Mouse (Mus musculus) layer of hippocampus, adult 18-20 months (tissue): ENCODE results near the gene Thoc6. TPM values are rescaled to one million over a fixed set of nuclear protein-coding genes. Genes with fewer than 3 reads are reported as not detected.
A peak's percentile ranks its signal among the peaks of the same experiment; 100 is the strongest.

ENCODE experiments used
- DNase-seq, 2 experiments: peaks; one replicate each; pipeline ENCODE4 v3.0.0; 2022; ENCODE audit warnings: low spot score in 2 of 2
- total RNA-seq, 2 experiments: library from RNA; stranded (reverse); gene quantifications; 2 replicates each; pipeline ENCODE4 v1.2.3; 2021

The Thoc6 gene
- total RNA-seq, 2 experiments from 2014 or later, result 8.8 to 10.0 TPM

DNA sequence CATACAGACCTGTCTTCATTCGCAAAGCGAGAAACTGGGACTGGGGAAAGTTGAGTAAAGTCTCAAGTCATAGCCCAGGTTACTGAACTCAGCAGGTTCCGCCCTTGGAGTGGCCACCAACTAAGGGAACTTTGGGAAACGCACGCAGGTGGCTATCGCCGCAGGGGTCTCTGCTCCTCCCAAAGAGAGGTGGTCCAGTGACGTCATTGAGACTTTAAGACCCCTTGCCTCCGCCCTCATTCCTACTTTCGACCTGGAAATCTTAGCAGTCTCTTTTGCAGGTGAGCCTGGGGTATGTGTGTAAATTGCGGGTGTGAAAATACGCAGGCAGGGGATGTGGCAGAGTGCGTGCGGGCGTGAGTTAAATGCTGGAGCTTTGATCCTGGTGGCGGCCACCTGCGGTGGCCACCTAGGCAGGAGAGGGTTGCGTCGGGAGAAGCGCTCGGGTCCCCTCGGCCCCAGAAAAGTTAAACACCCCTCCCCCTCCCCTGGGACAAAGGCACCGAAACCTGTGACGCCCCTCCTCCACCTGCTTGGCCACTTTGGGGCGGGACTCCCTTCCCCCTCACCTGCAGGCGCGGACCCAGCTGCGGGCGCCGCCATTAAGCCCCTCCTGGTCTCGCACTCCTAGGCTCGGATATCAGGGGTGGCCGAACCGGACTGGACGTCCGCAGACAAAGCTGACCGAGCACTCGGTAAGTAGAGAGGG is 5.6 kb upstream of the Thoc6 start, which contains the start of gene Cldn6:
Cldn6 (plus strand) TSS at position 123 of the 709 bp plus-strand sequence.
- DNase-seq, result no peak

DNA sequence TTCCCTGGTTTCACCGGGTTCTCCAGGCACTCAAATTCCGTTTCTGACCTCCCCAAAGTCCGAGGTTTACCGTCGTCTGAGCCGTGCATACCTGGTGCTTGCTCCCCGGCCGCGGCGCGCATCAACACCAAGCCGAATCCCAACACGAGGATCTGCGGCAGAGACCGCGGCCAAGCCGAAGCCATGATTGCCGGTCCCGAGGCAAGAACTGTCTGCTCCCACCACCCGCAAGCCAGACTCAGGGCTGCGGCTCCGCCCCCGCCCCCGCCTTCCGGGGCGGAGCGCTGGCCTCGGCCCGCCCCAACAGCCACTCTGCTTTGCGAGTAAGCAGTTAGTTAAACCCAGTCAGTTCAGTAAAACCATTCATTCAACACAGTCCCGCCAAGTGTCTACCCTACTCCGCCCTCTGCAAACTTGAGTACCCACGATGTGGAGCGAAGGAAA is 3.6 kb upstream of the Thoc6 start, which contains the start of gene Tnfrsf12a:
Tnfrsf12a (minus strand) TSS at position 233 of the 444 bp plus-strand sequence.
- peak; percentile 68 to 78 for DNase-seq

DNA sequence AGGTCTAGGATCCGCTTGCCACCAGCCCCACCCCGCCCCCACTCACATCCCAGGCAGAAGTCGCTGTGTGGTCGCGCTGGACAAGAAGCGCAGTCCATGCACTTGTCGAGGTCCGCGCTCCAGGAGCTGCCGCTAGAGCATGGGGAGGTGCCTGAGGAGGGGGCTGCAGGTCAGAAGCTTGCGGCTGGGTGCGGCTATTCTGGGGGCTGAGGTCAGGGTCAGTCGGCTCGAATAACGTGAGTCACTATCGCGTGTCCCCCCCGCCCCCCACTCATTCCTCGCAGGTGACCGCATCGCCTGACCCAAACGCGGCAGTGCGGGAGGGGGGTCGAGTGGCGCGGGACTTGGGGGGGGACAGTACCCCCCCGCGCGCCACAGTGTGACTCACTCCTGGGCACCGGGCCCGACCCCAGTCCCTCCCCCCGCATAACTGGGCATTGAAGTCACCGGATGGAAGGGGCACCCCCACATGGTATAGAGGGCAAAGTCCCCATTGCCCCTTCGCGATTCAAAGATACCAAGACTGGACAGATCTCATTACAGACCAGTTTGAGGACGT is 2.9 kb upstream of the Thoc6 start:
- DNase-seq, result no peak

DNA sequence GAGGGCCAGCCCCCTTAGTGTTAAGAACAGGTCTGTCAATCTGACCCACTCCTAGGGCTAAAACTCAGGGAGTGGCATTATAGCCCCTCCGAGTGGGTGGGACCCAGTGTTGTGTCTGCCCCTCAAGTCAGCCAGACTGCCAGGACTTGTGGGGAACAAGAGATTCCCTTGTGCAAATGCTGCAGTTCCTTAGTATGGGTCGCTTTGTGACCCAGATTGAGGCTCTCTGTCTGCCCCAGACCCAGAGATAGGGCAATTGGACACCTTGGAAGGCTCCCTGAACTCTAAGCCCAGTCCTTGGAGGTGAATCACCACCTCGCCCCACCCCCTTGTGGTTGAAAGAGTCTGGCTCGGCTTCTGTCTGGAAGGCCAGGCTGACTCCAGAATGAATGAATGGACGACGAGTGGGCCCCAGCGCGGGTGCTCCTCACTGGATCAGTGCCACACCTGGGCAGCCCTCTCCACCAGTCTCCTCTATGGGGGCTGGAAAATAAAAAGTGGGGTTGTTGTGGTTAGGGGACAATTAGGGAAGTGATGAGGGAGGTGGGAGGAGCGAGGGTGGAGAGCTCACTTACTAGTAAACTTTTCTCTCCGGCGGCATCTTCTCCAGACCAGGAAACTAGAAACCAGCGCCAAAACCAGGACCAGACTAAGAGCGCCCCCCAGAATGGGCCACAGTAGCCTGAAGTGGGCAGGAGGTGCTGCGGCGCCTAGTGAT is 2.0 kb upstream of the Thoc6 start:
- no peak for DNase-seq

DNA sequence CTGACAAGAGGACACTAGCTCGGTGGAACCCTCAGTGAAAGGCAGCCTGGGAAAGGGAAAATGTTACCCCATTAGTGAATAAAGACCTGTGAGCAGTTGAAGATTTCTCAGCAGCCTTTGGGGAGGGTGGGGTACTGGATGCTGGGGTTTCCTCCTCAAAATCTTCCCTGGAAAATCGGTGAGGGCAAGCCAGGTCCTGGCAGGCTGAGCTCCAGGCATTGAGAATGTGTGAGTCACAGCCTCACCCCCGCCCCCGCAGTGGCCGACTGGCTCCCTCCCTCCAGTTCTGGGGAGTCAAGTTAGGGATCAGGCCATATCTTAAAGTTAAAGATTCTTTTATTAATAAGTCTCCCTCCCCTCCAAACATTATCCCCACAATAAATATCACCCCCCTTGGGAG is 1.4 kb upstream of the Thoc6 start:
- no peak for DNase-seq

DNA sequence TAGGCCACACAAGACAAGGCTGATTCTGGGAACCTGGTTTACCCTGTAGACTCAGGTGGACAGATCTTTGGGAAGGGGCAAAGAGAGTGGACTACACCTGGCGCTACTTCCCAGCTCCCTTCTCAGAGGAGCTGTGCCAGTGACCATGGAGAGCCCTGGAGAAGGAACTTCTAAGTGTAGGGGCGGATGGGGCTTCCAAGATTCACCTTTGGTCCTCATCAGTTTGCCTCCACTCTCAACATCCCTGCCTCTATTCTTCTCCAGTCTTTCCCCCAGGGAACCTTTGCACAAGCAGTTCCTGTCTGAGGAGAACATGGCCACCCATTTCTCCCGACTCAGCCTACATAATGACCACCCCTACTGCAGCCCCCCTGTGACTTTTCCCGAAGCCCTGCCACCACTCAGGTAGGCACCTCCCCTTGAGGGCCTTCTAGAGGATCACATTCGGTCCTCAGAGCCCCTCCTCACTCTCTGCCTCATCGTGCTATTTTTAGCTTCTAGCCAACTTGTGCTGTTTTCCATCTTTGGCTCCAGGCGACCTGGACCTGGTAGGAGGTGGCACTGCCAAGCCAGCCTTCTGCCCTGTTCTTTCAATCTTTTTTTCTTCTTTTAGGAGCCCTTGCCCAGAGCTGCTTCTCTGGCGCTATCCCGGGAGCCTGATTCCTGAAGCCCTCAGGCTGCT is 730 bp upstream of the Thoc6 start:
- DNase-seq, result no peak

DNA sequence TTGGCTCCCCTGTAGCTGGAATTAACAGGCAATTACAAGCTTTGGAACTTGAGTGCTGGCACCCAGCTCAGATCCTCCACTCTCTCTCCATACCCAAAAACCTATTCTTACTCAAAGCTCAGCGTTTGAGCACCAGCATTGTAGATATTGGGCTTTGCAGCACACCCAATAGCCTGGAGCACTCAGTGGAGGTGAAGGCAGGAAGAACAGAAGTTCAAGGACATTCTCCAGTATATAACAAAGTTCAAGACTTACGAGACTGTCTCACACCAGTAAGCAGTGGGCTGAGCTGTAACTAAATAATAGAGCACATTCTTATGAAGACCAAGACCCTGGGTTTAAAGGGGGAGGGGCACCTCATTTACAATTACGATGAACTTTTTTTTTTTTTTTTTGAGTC is 921 bp downstream of the Thoc6 start:
- DNase-seq, result no peak

DNA sequence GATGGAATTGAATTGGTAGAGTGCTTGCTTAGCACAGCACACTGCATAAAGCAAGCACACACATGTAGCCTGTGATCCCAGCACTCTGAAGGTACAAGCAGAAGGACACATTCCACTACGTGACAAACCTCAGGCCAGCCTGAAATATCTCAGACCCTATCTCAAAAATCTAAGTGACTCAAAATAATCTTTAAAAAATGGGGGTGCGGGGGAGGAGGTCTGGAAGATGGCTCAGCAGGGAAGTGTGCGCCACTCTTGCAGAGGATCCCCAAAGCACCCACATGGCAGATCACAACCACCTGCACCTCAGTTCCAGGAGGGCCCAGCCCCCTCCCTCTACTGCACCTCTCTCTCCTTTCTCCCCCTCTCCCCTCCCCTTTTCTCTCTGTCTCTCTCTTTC is 2.2 kb downstream of the Thoc6 start:
- no peak for DNase-seq

DNA sequence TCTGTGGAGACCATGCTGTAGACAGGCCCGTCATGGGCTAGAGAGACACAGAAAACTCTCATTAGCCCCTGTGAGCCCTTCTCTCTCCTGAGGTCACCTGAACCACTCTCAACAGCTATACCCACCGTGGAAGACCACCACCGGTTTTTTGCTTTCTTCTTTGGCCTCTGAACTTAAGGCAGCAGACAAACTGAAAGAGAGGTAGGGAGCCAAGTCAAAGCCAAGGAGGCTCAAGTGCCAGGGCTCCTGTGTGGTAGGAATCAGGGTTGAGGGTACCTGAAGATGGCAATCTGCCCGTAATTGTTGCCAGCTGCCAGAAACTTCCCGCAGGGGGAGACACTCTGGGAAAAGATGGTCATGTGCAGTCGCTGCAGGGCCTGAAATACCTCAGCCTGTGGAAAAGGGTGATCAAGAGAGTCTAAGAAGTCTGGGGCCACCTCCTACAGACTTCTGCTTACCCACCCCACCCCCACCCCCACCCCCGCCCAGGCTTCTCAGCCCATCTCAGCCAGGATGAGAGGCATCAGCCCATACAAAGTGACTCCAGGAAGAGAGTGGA is 3.1 kb downstream of the Thoc6 start:
- DNase-seq, result no peak

DNA sequence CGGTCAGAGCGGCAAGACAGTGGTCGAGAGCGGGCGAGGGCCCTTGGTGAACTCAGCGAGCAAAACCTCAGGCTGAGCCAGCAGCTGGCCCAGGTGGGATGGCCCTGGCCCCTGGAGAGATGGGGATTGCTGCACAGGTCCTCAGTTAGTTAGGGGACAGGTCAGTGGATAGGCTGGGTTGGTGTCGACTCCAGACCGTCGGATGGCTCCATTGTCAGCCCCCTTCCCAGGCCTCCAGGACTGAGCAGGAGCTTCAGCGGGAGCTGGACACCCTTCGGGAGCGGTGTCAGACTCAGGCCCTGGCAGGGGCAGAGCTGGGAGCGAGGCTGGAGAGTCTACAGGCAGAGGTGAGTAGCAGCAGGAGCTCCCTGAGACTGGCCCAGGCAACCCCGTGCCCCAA is 8.2 kb downstream of the Thoc6 start:
- no peak for DNase-seq

DNA sequence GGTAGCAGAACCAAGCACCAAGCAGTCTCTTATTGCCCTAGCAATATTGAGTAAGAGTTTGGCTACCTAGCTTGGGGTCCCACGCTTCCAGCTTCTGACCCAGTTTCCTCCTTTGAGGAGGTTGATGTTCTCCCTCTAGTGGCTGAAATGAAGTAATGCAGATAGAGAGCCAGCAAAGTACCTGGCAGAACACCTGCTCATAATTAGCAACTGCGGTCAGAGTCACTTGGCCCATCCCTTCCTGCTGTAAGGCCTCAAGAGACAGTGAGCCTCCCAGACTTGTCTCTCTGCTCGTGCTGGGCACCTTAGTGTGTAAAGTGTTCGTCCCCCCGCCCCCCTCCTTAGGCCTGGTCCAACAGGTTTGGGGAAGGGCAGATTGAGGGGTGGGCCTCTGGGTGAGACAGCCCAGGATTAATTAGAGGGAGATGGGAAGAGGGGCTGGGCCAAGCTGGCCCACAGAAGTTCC is 9.1 kb downstream of the Thoc6 start:
- peak in 1 of 2 experiments; percentile 30 for DNase-seq

DNA sequence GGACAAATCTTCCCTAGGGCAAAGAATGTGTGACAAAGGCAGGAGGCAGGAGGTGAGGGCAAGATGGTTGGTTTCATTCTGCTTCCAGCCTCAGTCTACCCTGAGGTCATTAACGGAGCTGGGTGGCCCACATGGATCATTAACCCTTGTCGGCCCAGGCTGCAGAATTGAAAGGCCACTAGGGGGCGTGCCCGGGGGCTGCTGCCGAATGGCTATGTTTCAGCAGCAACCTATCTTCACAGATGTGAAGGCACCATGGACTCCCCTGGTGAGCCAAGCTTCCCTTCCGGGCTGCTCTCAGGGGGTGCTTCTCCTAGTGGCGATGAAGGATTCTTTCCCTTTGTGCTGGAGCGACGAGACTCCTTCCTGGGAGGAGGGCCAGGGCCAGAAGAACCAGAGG is 12.2 kb downstream of the Thoc6 start:
- DNase-seq, result no peak

DNA sequence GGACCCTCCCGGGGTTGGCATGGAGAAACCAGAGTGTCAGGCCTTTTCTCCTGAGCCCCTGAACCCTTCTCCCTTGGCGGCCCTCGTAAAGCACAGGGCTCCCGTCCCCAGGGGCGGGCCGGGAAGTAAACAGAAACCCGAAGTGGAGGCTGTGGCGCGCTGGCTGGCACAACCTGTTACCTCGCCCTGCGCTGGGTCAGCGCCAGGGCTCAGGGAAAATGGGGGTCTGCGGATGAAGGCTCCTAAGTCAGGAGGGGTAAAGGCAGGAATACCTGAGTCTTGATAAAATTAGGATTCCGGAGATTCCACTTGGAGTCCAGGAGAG is 12.8 kb downstream of the Thoc6 start:
- DNase-seq, result no peak

DNA sequence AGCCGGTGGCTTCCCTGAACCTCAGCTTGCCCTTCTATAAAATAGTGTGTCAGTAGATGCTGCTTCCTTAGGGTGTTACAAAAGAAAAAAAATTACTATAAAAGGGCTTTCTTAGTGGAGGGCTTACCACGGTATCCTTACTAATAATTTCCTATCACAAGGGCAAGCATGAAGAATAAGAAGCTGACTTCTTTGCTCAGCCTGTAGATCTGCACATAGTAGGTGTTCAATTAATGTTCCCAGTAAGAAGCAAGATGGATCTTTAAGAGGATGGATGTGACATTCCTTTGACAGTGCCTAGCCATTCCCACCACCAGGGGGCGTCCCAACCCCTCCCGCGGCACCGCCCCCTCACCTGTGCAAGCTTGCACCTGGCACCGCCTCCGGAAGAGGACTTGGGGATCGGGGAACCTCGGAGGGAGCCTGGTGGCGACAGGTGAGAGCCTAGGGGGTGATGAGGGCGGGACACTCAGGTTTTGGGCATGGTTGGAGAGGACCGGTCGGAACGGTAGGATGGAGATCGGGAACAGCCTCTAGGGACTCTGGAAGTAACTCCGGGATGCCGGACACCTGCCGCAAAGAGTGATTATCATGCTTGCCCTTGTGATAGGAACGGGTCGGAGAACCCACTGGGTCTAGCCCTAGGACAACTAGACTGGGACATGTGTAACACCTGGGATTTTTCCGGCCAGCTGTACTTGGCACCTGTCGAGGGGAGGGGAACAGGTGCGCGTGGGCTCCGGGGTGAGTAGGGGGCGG is 13.4 kb downstream of the Thoc6 start, which contains the start of gene Bicdl2:
Bicdl2 (plus strand) TSS at position 390 of the 759 bp plus-strand sequence.
- no peak for DNase-seq

DNA sequence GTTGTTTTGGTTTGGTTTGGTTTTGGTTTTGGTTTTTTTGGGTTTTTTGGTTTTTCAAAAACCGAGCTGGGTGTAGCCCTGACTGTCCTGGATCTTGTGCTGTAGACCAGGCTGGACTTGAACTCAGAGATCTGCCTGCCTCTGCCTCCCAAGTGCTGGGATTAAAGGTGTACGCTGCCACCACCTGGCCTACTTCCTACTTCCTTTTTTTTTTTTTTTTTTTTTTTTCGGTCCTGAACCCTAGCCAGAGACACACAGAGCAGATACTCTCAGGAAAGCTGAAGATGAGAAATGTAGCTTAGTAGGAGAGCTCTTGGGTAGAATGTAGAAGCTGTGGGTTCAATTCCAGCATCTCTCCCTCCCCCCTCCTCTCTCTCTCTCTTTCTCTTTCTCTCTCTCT is 15.2 kb downstream of the Thoc6 start:
- no peak for DNase-seq

DNA sequence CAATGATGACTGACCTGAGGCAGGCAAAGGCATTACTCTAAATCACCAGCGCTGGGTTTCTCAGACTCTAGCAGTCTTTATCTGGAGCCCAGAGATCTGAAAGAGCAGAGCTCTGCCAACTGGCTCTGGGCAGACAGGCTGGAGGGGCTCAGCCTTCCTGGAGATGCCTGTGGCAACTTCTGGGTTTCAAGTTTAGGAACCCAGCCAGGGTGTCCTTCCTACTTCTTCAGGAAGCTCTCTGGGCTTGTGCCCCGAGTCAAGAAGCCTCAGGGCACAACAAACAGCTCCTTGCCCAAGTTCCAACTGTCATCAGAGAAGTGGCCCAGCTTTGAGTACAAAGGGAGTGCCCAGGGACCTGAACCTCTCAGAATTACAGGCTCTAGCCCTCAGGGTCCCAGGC is 19.3 kb downstream of the Thoc6 start:
- DNase-seq, result no peak

DNA sequence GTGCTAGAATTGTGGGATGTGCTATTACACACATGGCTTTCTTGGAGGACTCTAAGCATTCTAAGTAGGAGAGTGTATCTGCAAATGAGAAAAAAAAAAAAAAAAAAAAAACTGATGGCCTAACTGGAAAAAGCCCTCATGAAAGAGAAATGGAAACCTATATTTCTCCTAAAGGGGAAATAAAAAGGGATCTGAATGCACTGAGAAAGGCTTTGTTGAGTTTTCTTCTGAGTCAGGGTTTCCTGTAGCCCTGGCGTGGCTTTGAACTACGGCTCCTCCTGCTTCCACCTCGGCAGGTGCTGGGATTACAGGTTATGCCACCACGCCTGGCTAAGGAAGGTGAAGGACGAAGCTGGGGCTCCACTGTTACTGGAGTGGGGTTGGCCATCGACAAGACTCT is 19.7 kb downstream of the Thoc6 start:
- no peak for DNase-seq

DNA sequence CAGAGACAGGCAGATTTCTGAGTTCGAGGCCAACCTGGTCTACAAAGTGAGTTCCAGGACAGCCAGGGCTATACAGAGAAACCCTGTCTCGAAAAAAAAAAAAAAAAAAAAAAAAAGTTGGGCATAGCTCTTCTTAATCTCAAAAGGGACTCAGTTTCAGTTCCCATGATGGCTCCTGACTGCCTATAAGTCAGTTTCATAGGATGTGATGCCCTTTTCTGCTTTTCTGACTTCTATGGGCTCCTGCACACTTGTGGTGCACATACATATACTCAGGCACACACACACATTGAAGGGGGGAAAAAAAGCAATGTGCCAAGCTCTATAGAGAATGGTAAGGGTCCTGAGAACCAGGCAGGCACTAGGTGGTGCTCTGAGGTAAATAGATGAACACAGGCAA is 20.4 kb downstream of the Thoc6 start:
- no peak for DNase-seq

DNA sequence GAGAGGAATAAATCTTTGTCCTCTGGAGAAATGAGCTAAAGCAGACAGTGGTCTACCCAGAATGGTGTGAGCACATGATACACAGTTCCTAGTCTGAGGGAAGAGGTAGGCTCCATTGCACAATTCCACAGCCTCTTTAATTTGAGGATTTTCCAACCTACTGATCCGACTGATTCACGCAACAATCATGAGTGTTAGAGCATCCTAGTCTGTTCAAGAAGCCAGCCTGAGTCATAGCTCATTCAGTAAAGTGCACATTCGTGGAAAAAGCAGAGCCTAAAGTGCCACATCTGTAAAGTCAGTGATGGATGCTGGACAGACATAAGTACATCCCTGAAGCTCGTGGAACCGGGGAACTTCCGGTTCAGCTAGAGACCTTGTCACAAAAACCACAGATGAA is 22.3 kb downstream of the Thoc6 start:
- DNase-seq, result no peak

DNA sequence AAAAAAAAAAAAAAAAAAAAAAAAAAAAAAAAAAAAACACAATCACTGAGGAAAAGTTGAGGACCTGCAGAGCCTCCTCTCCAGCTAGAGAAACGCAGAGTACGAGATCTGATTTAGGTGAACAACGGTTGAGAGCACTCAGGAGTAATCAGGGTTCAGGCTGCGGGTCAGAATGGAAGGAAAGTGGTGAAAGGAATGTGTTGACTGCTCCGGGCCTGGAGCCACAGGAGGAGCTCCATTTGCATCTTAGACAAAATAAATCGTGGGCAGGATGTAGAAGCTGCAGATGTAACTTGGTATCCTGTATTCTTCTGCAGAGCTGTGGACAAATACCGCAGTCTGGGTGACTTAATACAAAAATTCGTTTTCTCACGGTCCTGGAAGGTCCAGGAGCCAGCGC is 27.8 kb downstream of the Thoc6 start:
- DNase-seq, result no peak
